Mouse (Mus musculus) frontal cortex, adult 2 months (tissue): Measurements from ENCODE around the gene Pak7. TPM values are rescaled to one million over a fixed set of nuclear protein-coding genes. Genes with fewer than 3 reads are reported as not detected.

Experiments used
- DNase-seq, 2 experiments: peaks; one replicate each; pipeline ENCODE4 v3.0.0; 2022; ENCODE audit warnings: low spot score in 1 of 2; ENCODE audit errors: extremely low spot score in 1 of 2
- polyA plus RNA-seq: library from polyadenylated mRNA; depleted of rRNA; stranded (reverse); fragments of >200 nt; gene quantifications from 2 replicates; pipeline ENCODE4 v1.2.3, GENCODE M21; 2012

Gene Pak7
- polyA plus RNA-seq, 1 experiment = 19.6 TPM

DNA sequence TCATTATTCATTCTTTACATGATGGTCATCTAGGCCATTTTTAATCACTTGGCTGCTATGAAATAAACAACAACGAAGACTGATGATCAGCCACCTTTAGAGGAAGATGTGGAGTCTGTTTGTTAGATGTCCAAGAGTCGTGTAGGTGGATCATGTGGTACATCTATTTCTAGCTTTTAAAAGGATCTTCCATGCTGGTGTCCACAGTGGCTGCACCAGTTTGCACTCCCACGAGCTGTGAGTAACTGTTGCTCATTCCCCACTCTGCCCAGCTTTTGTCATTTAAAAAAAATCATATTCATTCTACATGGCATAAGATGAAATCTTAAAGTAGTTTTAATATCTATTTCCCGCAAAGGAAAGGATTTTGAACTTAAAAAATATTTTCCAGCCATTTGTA lies 183.7 kb downstream of the Pak7 start:
- peak; percentile 31 to 60 for DNase-seq

DNA sequence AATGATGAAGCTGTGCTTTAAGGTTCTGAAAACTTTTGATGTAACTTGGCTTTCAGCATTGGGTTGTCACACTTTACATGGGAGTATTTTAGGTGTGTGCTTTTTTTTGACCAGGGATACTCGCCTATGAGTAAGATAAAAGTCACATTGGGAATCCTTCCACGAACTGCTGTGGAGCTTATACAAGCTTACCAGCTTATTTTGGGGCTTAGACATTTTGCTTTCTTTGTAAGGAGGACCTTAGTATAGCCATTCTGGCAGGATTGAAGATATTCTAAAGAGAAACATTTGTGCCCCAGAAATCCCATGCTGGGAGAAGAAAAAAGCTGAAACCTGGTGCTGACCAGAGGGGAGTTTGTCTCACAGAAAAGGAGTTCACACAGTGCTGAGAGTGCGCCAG lies 212.7 kb downstream of the Pak7 start:
- peak; percentile 25 to 47 for DNase-seq

DNA sequence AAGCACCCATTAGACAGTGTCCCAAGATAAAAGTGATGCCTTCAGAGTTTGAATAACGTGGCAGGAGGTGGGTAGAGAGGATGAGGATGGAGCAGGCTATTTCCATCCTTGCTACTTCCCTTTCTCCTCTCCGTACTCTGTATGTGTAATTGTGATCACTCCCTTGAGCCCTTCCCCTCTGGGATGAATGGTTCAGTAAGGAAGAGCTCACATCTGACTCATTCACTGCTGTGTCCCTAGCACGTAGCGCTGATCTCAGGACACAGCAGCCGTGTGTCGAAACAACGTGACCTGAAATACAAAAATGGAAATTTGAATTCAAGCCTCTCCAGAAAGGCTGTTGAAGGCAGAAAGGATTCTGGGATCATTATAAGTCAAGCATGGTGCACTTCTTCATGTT lies 237.0 kb downstream of the Pak7 start:
- DNase-seq = no peak

DNA sequence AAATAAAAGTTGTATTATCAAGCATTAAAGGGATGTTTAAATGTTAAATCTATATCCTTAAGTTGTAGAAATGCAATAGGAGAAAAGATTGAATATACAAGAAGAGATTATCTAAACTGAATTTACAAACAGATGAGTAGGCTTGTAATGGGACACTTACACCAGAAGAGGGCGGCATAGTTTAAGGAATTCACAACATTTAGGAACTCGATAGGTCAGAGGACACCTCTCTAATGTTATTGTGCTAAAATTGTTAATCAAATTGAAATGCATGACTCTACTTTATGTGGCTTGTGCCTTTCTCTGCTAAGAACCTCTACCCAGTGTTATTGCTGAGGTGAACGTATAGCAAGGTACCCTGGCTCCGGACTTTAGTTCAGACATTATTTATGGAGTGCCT lies 238.2 kb downstream of the Pak7 start:
- DNase-seq = peak in 1 of 2 experiments; percentile 71

DNA sequence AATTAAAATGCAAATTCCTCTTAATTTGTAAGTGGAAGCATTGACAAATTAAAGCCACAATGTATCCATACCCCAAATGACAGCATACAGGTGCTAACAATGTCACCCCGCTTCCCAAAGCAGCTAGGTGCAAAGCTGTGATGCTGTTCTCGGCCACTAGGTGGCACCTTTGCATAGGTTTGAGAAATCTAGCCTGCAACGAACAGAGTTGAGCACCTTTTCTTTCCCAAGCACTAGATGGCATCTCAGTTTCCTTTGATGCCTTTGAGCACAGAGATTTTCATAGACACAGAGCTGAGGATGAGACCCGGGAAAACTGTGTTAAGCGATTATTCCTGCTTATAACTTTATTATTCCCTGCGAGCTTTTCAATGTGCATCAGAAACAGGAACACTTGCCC lies 238.8 kb downstream of the Pak7 start:
- DNase-seq = peak; percentile 51 to 94

DNA sequence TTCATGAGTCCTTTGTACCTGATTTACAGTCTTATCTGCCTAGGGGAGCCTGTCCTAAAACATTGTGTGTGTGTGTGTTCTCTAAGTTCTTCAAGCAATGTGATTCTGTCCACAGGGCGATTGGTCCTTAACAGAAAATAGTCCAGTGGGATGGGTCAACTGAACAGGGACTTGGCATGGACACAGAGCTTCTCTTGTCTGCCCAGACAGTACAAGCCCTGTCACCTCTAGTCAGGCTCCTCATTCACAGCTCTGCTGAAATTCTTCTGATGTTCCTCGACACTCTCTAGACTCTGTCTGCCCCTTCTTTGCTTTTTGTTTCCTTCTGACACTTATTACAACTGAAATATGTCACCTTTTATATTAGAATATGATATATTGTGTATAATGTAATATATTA lies 247.0 kb downstream of the Pak7 start:
- DNase-seq = no peak

DNA sequence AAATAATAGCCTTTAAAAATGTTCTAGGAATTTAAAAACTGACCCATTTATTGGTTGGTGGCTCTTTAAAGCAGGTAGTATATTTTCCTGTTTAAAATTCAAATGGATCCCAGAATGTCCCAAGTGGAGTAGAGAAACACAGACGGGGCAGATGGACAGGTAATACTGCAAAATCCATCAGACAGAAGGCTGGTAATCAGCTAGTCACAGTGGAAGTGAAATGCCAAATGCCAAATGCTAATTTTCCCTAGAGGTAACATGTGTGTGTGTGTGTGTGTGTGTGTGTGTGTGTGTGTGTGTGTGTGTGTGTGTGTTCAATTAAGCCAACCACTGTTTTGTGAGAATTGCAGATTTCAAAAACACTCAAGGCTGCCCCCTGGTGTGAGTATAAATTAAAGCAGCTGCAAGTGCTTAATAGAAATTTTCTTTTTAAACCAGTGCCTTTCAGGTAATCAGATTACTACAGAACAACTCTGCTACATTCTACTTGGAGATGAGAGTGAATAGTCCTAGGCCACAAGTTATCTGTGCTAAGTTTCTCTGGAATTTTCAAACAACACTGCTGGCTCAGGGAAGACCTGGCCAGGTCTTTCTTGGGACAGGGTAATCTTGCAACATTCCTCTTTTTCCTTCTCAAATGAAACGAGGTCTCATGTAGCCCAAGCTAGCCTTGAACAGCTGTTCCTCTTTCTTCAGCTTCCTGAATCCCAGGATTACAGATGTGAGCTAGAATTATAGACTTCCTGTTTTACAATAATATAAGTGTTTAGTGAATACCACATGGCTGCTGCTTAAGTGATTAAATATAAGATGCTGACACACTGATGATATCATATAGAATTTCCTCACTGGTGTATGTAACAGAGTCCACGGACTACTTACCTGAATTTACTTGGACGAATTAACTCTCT lies 248.4 kb downstream of the Pak7 start:
- DNase-seq = peak in 1 of 2 experiments; percentile 79

DNA sequence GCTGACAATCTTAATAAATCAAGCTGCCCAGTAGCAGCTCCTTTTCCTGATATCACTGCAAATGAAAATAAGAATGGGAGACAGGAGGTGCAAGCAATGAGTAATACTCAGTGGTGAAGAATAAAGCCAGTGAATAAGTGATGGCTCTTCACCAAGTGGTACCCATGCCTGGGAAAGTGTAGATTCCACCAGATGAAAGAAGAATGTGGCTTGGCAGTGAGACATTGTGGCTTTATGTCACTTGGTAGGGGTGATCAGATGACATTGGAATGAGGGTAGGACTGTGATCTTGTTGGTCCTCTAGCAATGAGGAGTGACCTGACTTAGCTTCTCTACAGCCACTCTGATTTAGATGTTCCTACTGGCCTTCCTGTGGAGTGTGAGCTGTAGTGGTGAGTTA lies 249.3 kb downstream of the Pak7 start:
- no peak for DNase-seq

DNA sequence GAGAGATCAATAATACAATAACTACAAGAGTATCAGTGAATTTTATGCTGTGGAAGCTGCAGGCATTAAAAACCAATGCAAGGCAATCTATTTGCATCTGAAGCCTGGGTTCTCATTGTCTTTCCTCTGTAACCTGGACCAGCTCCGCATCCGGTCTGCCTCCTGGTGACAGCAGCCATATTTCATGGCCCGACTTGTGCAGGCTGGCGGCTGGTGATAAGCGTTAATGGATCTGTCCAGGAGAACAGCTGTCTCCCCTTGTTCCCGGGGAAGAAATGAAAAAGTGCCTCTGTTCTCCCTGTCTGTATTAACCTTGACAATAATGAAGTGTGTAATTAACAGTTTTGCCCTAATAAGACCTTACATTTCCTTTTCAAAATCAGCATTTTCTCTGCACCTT lies 265.9 kb downstream of the Pak7 start:
- no peak for DNase-seq

DNA sequence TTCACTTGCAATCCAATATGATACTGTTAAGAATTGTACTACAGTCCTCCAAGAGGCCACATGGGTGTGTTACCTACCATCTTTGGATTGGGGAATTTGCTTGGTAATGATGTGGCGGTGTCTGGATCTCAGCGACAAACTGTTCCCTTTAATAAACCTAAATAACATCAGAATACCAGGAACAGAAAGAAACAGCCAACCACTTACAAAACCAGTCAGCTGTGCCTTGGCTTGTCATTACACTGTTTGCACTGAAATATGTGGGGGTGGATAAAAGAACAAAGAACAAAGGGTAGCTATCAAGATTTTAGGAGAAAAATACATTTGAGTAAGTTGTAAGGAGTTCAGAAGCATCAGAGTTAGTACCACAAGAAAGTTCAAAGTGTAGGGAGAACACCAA lies 269.8 kb downstream of the Pak7 start:
- DNase-seq = no peak

DNA sequence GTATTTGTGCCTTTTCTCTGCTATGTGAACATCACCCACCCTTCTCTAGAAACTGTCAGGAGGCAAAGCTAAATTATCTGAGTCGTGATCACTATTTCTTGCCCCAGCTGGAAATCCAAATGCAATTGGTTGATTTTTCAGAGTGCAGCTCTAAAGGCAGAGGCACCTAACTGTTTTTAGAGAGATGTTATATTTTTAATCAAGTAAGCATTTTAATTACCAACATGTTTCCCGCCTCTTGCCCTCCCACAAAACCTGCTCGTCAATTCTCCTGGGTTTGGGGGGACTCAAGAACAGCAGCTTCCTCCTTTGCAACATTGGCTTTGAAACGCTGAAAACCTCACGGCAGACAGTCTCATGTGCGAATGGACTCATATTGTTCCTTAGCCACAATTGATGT lies 274.4 kb downstream of the Pak7 start:
- peak in 1 of 2 experiments; percentile 33 for DNase-seq

DNA sequence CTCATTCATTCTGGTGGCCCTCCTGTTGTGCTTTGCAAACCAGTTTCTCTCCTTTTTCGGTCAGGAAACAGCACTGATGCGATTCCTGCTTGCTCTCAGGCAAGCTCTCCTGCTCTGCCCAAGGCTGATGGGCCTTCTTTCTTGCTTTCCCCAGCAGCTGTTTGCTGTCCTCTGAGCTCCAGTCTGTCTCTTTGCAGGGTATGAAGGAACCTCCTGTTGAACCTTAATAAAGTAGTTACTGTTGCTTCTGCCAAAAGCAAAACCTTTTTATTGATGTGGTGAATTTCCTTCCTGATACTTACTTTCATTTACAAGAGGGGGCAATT lies 278.8 kb downstream of the Pak7 start:
- no peak for DNase-seq

DNA sequence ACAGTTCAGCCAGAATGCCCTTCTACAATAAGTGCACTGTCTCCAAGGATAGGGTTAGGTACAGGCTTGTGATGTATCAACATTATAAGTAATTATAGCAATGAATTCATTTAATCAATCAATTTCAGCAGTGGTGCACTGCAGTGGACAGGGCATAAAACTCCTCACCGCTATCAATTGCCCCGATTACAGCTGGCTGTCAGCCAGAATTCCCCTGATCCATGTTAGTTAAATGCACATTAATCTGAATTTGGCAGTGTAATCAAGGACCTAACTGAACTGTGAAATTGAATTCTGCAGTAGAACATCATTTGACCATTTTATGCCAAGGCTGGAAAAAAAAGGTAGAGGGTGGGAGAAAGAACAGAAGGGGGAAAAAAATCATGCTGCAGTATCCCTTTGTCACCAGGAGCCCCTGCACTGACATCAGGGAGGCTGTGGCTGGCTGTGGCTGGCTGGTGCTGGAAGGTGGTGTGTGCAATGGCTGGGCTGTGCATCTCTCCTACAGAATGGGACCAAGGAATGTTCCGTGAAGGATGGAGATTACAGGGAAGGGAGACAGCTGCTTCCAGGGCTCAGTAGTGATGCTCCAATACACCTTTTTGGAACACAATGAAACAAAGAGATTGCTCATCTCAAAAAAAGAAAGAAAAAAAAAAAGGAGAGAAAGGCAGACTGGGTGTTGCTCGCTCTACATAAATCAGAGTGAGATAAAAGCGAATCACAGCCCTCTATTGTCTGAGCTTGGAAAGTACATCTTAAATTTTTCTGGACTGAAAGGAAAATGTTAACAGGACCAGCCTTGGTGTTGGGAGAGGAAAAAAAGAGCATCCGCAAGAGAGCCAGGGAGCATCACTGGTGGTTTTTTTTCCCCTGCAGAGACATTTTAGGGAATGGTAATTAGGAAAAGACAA lies 279.4 kb downstream of the Pak7 start:
- DNase-seq = peak in 1 of 2 experiments; percentile 54

DNA sequence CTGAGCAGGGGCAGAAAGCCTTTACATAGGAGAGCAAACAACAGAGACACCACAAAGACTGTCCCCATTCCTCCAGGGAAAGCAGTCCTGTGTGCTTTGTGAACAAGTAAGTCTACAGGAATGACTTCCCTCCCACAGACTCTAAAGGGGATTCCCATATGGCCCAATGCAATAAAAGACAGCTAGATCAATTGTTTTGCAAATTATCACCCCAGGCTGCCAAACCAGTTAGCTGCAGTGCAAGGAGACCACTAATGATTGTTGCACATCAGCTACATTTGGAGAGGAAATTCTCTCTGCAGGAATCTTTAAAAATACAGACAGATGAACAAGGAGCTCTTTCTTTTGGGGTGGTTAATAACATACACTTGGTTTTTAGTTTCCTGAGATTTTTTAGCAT lies 280.2 kb downstream of the Pak7 start:
- no peak for DNase-seq

DNA sequence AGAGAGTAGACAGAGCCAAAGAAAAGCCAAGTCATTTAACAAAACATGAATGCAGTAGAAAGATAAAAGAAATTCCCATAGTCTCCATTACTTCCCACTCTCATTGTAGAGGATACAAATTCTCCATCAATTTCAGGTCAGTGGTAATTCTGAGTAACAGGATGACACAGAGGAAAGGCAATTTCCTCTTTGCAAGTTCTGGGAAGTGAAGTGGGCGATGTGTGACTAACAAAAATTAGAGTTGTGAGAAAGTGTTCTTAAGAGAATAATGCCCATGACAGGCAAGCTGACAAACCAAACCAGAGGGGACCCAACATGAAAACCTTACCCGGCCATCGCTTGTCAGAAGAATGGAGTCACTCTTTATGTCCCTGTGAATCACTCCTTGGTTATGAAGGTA lies 290.6 kb downstream of the Pak7 start:
- DNase-seq = no peak

DNA sequence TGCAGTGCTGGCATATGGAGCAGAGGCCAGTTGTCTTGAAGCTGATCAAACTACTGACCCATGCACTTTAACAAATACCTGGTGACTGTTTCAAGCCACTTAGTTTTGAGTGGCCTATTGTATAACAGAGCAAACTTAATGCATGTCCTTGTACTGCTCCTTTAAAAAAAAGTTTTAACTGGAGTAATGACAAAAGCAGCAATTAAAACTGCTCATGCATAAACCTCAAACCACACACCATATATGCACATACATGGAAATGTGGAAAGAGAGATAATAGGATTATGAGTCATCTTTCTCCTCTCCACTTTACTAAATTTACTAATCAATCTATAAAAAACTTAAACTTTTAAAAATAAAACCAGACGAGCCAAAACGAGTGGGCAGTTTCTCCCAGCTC lies 291.8 kb downstream of the Pak7 start:
- DNase-seq = no peak

DNA sequence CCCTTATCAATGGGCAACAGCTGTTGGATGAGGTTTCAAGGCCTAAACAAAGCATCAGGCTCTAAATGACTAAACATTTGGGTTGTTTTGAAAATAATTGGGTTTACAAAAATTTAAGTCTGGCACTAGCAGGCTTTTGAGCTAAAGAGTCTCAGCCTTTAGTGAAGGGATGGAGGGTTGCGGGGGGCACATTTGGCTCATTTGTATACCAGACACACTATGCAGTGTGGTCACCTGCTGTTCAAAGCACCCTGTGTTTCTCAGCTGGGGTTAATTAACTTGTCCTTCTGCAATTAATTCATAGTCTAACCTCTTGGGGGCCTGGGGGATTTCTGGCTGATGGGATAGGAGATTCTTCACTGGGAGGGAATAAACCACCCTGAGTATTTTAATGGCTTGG lies 323.4 kb downstream of the Pak7 start:
- no peak for DNase-seq

DNA sequence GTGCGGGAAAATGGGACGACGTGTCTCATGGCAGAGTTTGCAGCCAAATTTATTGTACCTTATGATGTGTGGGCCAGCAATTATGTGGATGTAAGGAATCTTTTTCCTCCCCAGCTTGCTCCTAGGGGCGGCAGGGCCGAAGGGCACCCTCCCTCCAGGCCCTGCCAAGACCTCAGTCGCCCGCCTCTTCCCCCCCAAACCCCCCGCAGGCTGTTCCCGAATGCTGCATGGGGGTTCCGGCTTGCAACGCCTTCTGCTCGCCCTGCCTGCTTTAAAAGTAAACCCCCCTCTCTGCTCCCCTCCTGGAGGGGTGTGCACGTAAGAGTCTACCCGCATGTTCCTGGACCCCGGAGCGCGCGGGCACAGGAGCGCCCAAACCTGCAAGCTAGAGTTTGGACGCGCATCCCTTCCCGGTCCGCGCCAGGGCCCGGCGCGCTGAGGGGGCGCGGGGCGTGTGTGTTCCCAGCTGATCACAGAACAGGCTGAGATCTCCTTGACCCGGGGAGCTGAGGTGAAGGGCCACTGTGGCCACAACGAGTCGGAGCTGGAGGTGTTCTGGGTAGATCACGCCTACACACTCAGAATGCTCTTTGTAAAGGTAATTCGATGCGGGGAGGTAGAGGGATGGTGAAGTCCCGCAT lies 328.6 kb downstream of the Pak7 start:
- DNase-seq = no peak

DNA sequence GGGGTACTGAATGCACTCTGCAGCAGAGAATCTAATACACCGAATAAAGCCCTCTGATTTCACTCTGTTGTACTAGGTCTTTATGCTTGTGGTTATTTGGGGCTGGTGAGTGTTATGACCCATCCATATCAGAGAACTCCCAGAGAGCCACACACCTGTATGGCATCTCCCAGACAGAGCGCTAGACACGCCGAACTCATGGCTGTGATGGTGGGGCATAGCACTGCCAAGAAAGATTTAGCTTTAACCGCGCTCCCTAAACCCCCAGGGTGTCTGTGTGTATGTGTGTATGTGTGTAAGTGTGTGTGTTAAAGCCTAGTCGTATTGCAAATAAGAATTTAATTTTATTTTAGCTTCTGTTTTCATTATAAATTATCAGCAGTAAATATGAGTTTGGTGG lies 329.4 kb downstream of the Pak7 start:
- DNase-seq = no peak

DNA sequence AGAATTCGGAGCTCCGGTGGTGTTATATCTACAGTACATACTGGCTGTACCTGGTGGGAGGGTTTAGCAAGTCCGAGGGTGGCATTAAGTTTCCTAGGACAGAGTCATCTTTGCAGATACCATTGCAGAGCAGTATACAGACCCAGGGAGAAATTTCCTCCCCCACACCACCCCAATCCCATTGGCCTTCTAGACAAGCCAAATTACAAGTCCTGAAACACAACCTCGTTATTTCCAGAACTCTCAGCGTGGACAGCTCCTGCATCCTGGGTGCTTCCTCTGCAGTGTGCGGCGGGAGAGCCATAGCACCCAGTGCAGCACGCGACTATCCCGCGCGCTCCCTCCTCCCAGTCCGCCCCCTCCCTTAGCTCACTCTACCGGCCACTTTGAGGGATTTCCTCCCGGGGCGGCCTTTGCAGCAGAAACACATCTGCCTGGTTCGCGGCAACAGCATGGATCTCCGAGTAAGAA lies 329.9 kb downstream of the Pak7 start:
- peak in 1 of 2 experiments; percentile 54 for DNase-seq

DNA sequence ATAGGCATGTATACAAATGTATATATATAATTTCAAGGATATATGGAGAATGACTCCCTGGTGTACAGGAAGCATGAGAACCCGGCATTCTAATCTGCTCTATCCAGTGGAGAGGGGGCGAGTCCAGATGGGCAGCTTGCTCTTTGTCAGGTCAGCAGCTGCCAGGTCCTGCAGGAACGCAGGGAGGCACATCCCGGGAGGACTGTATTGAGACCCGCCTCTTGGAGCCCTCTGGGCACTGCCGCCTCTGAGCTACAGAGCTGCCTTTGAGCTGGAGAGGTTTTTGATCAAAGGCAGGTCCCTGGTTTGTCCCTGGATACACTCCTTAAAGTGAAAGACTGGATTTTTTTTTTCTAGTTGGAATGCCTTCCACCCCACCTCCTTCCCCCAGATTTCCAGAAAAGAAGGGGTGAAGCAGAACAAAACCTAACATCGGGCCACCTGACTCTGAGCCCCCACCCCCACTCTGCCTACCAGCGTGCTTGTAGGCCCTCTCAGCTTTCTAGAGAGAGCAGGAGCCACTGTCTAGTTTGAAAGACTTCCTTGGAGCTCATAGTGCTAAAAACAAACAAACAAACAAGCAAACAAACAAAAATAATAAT lies 336.0 kb downstream of the Pak7 start, which contains the start of gene Lamp5:
TSS of gene Lamp5 (plus strand) at position 552 of the 602 bp plus-strand sequence.
- no peak for DNase-seq
